Mouse (Mus musculus): ENCODE results near the gene Ptprd.

GRCm38 (mm10) chr4:77717792-77718191 is 494.0 kb downstream of the Ptprd start:
- TF ChIP-seq CTCF (conservative IDR thresholded peaks at IDR 0.05; ENCODE audit: low read length) (no peak), NANOG (IDR thresholded peaks at IDR 0.05; ENCODE audit: borderline replicate concordance, low read length) (no peak), POU5F1 (IDR thresholded peaks at IDR 0.05; ENCODE audit: borderline replicate concordance, low read length) (no peak)
